Mouse (Mus musculus) kidney, adult 18-20 months (tissue): ENCODE measurements around the gene Skor1.
A peak's percentile ranks its signal among the peaks of the same experiment; 100 is the strongest.

ENCODE experiments used
- DNase-seq: peaks from one replicate; pipeline ENCODE4 v3.0.0; 2021

Skor1 gene

GRCm38 (mm10) chr9:63148410-63149371 is at the start of gene Skor1:
Skor1 (minus strand) TSS chr9:63148961.
- no peak for DNase-seq

GRCm38 (mm10) chr9:63197252-63197651 is 48.5 kb upstream of the Skor1 start:
- DNase-seq: no peak

GRCm38 (mm10) chr9:63196114-63196682 is 47.4 kb upstream of the Skor1 start:
- no peak for DNase-seq

- no peak for DNase-seq
These were observed 46.8 kb upstream of the Skor1 start for GRCm38 (mm10) chr9:63195523-63195922.

- no peak for DNase-seq
These were observed 46.0 kb upstream of the Skor1 start for GRCm38 (mm10) chr9:63194791-63195190.

GRCm38 (mm10) chr9:63192809-63193208 is 44.0 kb upstream of the Skor1 start:
- DNase-seq: no peak

- DNase-seq: no peak
These were observed 38.5 kb upstream of the Skor1 start for GRCm38 (mm10) chr9:63187310-63187709.

- DNase-seq: no peak
These were observed 36.5 kb upstream of the Skor1 start for GRCm38 (mm10) chr9:63185249-63185648.

GRCm38 (mm10) chr9:63183864-63184263 is 35.1 kb upstream of the Skor1 start:
- DNase-seq: no peak

- no peak for DNase-seq
These were observed 33.7 kb upstream of the Skor1 start for GRCm38 (mm10) chr9:63182306-63182960.

GRCm38 (mm10) chr9:63181337-63182178 is 32.8 kb upstream of the Skor1 start:
- DNase-seq: no peak

- peak; percentile 16 for DNase-seq
These were observed 29.5 kb upstream of the Skor1 start for GRCm38 (mm10) chr9:63178296-63178695.

- DNase-seq: no peak
These were observed 25.4 kb upstream of the Skor1 start for GRCm38 (mm10) chr9:63174001-63174721.

GRCm38 (mm10) chr9:63171951-63172350 is 23.2 kb upstream of the Skor1 start:
- no peak for DNase-seq

GRCm38 (mm10) chr9:63169127-63169526 is 20.4 kb upstream of the Skor1 start:
- DNase-seq: no peak

- DNase-seq: no peak
These were observed 16.3 kb upstream of the Skor1 start for GRCm38 (mm10) chr9:63165070-63165469.

GRCm38 (mm10) chr9:63163756-63164155 is 15.0 kb upstream of the Skor1 start:
- no peak for DNase-seq

GRCm38 (mm10) chr9:63151949-63152348 is 3.2 kb upstream of the Skor1 start:
- DNase-seq: no peak

GRCm38 (mm10) chr9:63151072-63151870 is 2.5 kb upstream of the Skor1 start:
- peak; percentile 67 for DNase-seq

GRCm38 (mm10) chr9:63150086-63150800 is 1.5 kb upstream of the Skor1 start:
- no peak for DNase-seq
